7 mouse cellular contexts compared by ENCODE assay signal in genomic region chr6:88194053-88194977, GRCm38 (mm10). TPM values are rescaled to one million over a fixed set of nuclear protein-coding genes. Genes with fewer than 3 reads are reported as not detected.
DNase-seq lines count a peak whose midpoint lies in the region; ATAC-seq lines count a peak whose summit lies in the region.

No protein-coding gene starts in this region.

- peak overlapping the region; percentile 59 for H3K4me2 ChIP-seq in forebrain, embryonic 13.5 days
- peak overlapping the region; percentile 52 for H3K4me2 ChIP-seq in neural tube, embryonic 15.5 days

- WGBS in forebrain, embryonic 13.5 days: under 1% methylated on average over 58 of the region's 58 CpGs
- WGBS in neural tube, embryonic 15.5 days: under 1% methylated on average over 58 of the region's 58 CpGs

- H3K9me3 ChIP-seq in forebrain, embryonic 13.5 days (replicated peaks): no peaks in the 10 kb centered on the region
- H3K9me3 ChIP-seq in neural tube, embryonic 15.5 days (replicated peaks): no peaks in the 10 kb centered on the region

- H3K4me3 ChIP-seq in forebrain, embryonic 13.5 days: peak overlapping the region; percentile 32
- peak overlapping the region; percentile 31 for H3K4me3 ChIP-seq in neural tube, embryonic 15.5 days (replicated peaks)

- H3K27me3 ChIP-seq in forebrain, embryonic 13.5 days: peaks cover 100% of the 10 kb centered on the region
- H3K27me3 ChIP-seq in neural tube, embryonic 15.5 days (replicated peaks): peaks cover 98% of the 10 kb centered on the region

- no peaks in the 10 kb centered on the region for H3K36me3 ChIP-seq in forebrain, embryonic 13.5 days (ENCODE audit: poor library complexity, severe bottlenecking)
- H3K36me3 ChIP-seq in neural tube, embryonic 15.5 days: no peaks in the 10 kb centered on the region

- peaks cover 57% of the 10 kb centered on the region for H3K4me1 ChIP-seq in forebrain, embryonic 13.5 days
- peaks cover 55% of the 10 kb centered on the region for H3K4me1 ChIP-seq in neural tube, embryonic 15.5 days

- peak overlapping the region; percentile 10; the same call in 1 of the 2 replicates for H3K9ac ChIP-seq in forebrain, embryonic 13.5 days
- no peak overlapping the region for H3K9ac ChIP-seq in neural tube, embryonic 15.5 days (replicated peaks)

- intact Hi-C loops in left cerebral cortex, postnatal 4 days (cut with DNase I): loop anchor here (10.0 kb wide), 1 partner anchor 300 kb away; no protein-coding TSS in a partner anchor

- ATAC-seq in forebrain, embryonic 13.5 days: no peak
- no peak for ATAC-seq in neural tube, embryonic 15.5 days (ENCODE audit: low FRiP score)

- no peak overlapping the region for H3K27ac ChIP-seq in forebrain, embryonic 13.5 days
- no peak overlapping the region for H3K27ac ChIP-seq in neural tube, embryonic 15.5 days (replicated peaks)

- peak; percentile 15 for DNase-seq in thymus, postnatal 25 days
- DNase-seq in thymus, postnatal 36 days: no peak
- peak; percentile 49 to 61 for DNase-seq in kidney, postnatal 4 days
- no peak for DNase-seq in left cerebral cortex, postnatal 4 days
- no peak for DNase-seq in urinary bladder, postnatal 36 days (ENCODE audit: low spot score in 2 of 2)

RNA-seq across cellular contexts. Expression of gene Gata2, which starts 0.6 kb away (rescaled TPM):
- 2.3 and 3.2 TPM in 2 replicates for polyA plus RNA-seq in forebrain, embryonic 13.5 days (2015; fragmentation: Nextera tagmentation; extraction: Ambion mirVana)
- polyA plus RNA-seq in neural tube, embryonic 15.5 days (2015; fragmentation: Nextera tagmentation; extraction: Ambion mirVana): 7.2 and 14.3 TPM in 2 replicates
- total RNA-seq in left cerebral cortex, postnatal 4 days (2021): 1 to 10 TPM; 2.6 to 3.1 TPM

RNA-seq across cellular contexts. Expression of gene Dnajb8, which starts 27.8 kb away (rescaled TPM):
- not detected in 2 replicates for polyA plus RNA-seq in forebrain, embryonic 13.5 days (2015; fragmentation: Nextera tagmentation; extraction: Ambion mirVana)
- not detected in 2 replicates for polyA plus RNA-seq in neural tube, embryonic 15.5 days (2015; fragmentation: Nextera tagmentation; extraction: Ambion mirVana)
- total RNA-seq in left cerebral cortex, postnatal 4 days (2021): not detected

Comparison
In these comparisons a context has a peak if more than half of its experiments do, and no peak if none do; other contexts are left out.
1. DNase-seq: peak in thymus, postnatal 25 days (single experiment) and kidney, postnatal 4 days (2 of 2); none in thymus, postnatal 36 days (0 of 2), left cerebral cortex, postnatal 4 days (single experiment) and urinary bladder, postnatal 36 days (0 of 2).